Mouse (Mus musculus): ENCODE results near the gene Ipo7. TPM values are rescaled to one million over a fixed set of nuclear protein-coding genes. Genes with fewer than 3 reads are reported as not detected.
"Not testable (repeated sequence)": the region's sequence is repeated elsewhere in the genome, so short reads cannot be mapped to it uniquely, and the experiment has no call there.

Ipo7 gene
- polyA plus RNA-seq (2014; fragmentation: Nextera tagmentation; extraction: Ambion mirVana) = 18.5 and 20.8 TPM in 2 replicates

DNA sequence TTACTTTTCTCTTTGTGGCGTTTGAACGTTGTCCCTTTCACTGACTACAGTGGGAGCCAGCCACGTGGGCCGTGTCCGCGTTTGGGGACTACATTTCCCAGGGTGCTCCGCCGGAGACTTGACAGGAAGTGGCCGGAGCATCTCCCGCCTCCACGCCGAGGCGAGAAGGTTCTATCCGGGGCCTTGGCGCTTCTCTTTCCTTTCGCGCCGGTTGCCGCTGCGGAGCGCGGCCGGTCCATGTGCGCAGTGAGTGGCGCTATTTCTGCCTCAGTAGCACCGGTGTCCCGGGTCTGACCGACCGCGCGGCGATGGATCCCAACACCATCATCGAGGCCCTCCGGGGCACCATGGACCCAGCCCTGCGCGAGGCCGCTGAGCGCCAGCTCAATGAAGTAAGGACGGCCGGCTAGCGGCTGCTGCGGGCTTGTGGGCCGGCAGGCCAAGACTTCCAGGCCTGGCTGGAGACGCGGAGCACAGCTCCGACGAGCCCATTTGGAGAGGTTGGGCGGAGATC, at the start of gene Ipo7:
Gene Ipo7, plus strand, starts transcription at position 158 of the 514 bp plus-strand sequence.
- Histone ChIP-seq H3K9ac (ENCODE audit: low read length) (peak within 1 kb of the TSS; percentile 99), H3K4me3 (ENCODE audit: low read depth, low read length) (peak within 1 kb of the TSS; percentile 90), H3K4me1 (replicated peaks; ENCODE audit: control insufficient read depth, insufficient read depth, low read length) (peaks cover 8% of the 10 kb centered on the region), H3K27ac (ENCODE audit: low read depth) (peak within 1 kb of the TSS; percentile 92), H3K27me3 (replicated peaks; ENCODE audit: control insufficient read depth, insufficient read depth, low read length) (no peaks in the 10 kb centered on the region), H3K9me3 (ENCODE audit: control insufficient read depth, low read length) (no peaks in the 10 kb centered on the region), H3K4me2 (ENCODE audit: low read length) (peak within 1 kb of the TSS; percentile 93), H3K36me3 (ENCODE audit: control insufficient read depth, insufficient read depth, low read length) (no peaks in the 10 kb centered on the region)
- DNase-seq (ENCODE audit: low spot score) (peak; percentile 94), ATAC-seq (replicated peaks; ENCODE audit: low FRiP score, low TSS enrichment, low read depth) (peak; percentile 93)
- under 1% methylated on average over 47 of the region's 48 CpGs for WGBS

DNA sequence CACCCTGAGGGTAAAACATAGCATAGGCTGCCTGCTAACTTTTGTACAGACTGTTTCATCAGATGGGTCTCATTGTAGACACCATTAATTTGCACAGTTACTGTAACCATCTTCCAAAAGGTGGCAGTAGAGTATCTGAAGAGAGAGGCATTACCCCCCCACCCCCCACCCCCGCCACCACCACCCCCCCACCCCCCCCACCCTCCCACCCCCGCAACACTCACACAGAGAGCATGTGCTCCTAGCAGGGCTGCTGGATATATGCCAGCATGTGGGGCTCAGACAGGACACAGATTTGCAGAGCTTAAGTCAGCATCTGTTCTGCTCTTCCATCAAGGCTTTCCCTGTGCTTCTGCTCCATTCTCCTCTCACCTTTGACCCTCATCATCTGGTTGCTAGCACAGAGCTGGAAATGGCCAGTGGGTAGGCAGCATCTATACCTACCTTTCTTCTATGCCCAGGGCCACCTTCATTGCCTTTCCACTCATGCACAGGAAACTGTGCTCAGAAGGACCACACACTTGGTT, 49.1 kb upstream of the Ipo7 start:
- Histone ChIP-seq H3K36me3 (ENCODE audit: control insufficient read depth, insufficient read depth, low read length) (peaks cover 8% of the 10 kb centered on the region), H3K9me3 (ENCODE audit: control insufficient read depth, low read length) (no peaks in the 10 kb centered on the region), H3K4me1 (replicated peaks; ENCODE audit: control insufficient read depth, insufficient read depth, low read length) (peaks cover 13% of the 10 kb centered on the region), H3K27ac (ENCODE audit: low read depth) (peak overlapping the region; percentile 67; the same call in 1 of the 2 replicates), H3K4me2 (ENCODE audit: low read length) (no peak overlapping the region), H3K9ac (ENCODE audit: low read length) (no peak overlapping the region), H3K4me3 (ENCODE audit: low read depth, low read length) (no peak overlapping the region), H3K27me3 (replicated peaks; ENCODE audit: control insufficient read depth, insufficient read depth, low read length) (no peaks in the 10 kb centered on the region)
- peak; percentile 82 for ATAC-seq (replicated peaks; ENCODE audit: low FRiP score, low TSS enrichment, low read depth)
- DNase-seq (ENCODE audit: low spot score) = peak; percentile 61
- 6% methylated on average over 2 of the region's 2 CpGs for WGBS

DNA sequence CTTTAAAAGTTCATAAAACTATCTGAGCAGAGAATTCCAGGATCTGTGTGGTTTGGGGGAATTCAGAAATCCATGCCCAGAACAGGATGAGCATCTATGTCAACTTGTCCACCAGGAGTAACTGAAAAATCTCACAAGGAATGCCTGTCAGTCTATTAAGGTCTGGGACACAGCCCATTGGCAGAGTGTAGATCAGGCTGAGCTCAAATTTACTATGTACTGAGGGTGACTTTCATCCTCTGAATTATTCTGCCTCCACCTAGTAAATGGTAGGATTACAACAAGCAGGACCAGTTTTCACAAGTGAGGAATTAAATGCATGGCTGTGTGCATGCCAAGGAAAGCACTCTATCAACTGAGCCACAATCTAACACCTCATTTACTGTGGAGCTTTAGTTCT, 48.5 kb upstream of the Ipo7 start:
- H3K9ac ChIP-seq (ENCODE audit: low read length) = no peak overlapping the region
- no peaks in the 10 kb centered on the region for H3K27me3 ChIP-seq (replicated peaks; ENCODE audit: control insufficient read depth, insufficient read depth, low read length)
- peaks cover 8% of the 10 kb centered on the region for H3K36me3 ChIP-seq (ENCODE audit: control insufficient read depth, insufficient read depth, low read length)
- H3K27ac ChIP-seq (ENCODE audit: low read depth) = peak overlapping the region; percentile 67; the same call in 1 of the 2 replicates
- ATAC-seq (replicated peaks; ENCODE audit: low FRiP score, low TSS enrichment, low read depth) (no peak), DNase-seq (ENCODE audit: low spot score) (no peak)
- no peak overlapping the region for H3K4me3 ChIP-seq (ENCODE audit: low read depth, low read length)
- H3K4me2 ChIP-seq (ENCODE audit: low read length) = no peak overlapping the region
- H3K9me3 ChIP-seq (ENCODE audit: control insufficient read depth, low read length) = no peaks in the 10 kb centered on the region
- peaks cover 13% of the 10 kb centered on the region for H3K4me1 ChIP-seq (replicated peaks; ENCODE audit: control insufficient read depth, insufficient read depth, low read length)

DNA sequence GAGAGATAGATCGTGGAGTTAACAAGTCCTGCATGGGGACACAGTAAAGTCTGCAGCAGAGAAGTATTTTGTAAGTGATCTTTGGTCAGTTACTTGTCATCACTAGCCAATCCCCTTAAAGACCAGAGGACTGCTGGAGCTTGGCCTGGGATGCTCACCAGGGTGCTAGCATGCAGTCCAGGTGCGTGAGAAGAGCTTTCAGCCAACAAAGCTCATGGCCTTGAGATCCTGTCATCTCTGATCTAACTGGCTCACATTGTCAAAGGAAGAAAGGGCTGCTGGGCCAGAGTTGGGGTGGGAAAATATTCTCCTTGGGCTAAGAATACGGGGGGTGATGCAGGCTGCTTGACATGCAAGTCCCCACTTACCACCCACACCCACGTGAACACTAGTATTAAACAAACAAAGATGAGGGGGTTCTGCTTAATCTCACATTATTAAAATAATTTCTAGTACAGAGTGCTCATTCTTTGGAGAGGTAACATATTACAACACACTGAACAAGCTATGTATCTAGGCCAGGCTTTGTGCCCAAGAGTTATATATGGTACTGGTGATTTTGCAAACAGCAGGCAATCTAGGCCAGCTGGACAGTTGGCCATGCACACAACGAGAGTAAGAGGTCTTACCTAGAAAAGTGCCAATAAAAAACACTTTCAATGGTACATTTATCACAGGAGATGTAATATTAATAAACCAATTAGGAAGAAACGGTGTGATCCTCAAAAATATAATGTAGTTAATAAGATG, 41.9 kb upstream of the Ipo7 start:
- no peak overlapping the region for H3K27ac ChIP-seq (ENCODE audit: low read depth)
- ATAC-seq (replicated peaks; ENCODE audit: low FRiP score, low TSS enrichment, low read depth) (no peak), DNase-seq (ENCODE audit: low spot score) (no peak)
- peaks cover 61% of the 10 kb centered on the region for H3K36me3 ChIP-seq (ENCODE audit: control insufficient read depth, insufficient read depth, low read length)
- no peak overlapping the region for H3K4me2 ChIP-seq (ENCODE audit: low read length)
- no peaks in the 10 kb centered on the region for H3K9me3 ChIP-seq (ENCODE audit: control insufficient read depth, low read length)
- no peaks in the 10 kb centered on the region for H3K27me3 ChIP-seq (replicated peaks; ENCODE audit: control insufficient read depth, insufficient read depth, low read length)
- no peak overlapping the region for H3K4me3 ChIP-seq (ENCODE audit: low read depth, low read length)
- no peaks in the 10 kb centered on the region for H3K4me1 ChIP-seq (replicated peaks; ENCODE audit: control insufficient read depth, insufficient read depth, low read length)
- WGBS = 91% methylated on average over 6 of the region's 6 CpGs
- no peak overlapping the region for H3K9ac ChIP-seq (ENCODE audit: low read length)

DNA sequence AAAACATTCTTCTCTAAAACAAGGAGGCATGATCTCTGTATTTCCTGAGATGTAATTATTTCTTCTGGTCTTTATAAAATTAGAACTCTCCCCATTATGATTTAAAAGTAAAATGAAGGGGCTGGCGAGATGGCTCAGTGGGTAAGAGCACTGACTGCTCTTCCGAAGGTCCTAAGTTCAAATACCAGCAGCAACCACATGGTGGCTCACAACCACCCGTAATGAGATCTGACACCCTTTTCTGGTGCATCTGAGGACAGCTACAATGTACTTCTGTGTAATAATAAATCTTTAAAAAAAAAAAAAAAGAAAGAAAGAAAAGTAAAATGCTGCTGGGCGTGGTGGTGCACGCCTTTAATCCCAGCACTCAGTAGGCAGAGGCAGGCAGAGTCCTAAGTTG, 40.9 kb upstream of the Ipo7 start:
- not testable (repeated sequence) for H3K4me2 ChIP-seq (ENCODE audit: low read length); H3K27ac ChIP-seq (ENCODE audit: low read depth); H3K4me3 ChIP-seq (ENCODE audit: low read depth, low read length); DNase-seq (ENCODE audit: low spot score); H3K4me1 ChIP-seq (replicated peaks; ENCODE audit: control insufficient read depth, insufficient read depth, low read length); ATAC-seq (replicated peaks; ENCODE audit: low FRiP score, low TSS enrichment, low read depth); H3K27me3 ChIP-seq (replicated peaks; ENCODE audit: control insufficient read depth, insufficient read depth, low read length); H3K9me3 ChIP-seq (ENCODE audit: control insufficient read depth, low read length); H3K9ac ChIP-seq (ENCODE audit: low read length)
- 75% methylated on average over 5 of the region's 5 CpGs for WGBS
- H3K36me3 ChIP-seq (ENCODE audit: control insufficient read depth, insufficient read depth, low read length) = peaks cover 70% of the 10 kb centered on the region

DNA sequence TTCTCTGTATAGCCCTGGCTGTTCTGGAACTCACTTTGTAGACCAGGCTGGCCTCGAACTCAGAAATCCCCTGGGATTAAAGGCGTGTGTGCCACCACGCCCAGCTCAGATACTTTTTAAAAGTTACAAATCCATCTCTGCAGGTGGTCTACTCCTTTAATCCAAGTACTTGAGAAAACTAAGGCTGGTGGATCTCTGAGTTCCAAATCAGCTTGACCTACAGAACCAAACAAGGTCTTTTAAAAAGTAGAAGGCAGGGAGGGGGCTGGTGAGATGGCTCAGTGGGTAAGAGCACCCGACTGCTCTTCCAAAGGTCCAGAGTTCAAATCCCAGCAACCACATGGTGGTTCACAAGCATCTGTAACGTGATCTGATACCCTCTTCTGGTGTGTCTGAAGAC, 33.5 kb upstream of the Ipo7 start:
- 79% methylated on average over 5 of the region's 5 CpGs for WGBS
- H3K4me1 ChIP-seq (replicated peaks; ENCODE audit: control insufficient read depth, insufficient read depth, low read length); H3K27ac ChIP-seq (ENCODE audit: low read depth); DNase-seq (ENCODE audit: low spot score); H3K9ac ChIP-seq (ENCODE audit: low read length); H3K9me3 ChIP-seq (ENCODE audit: control insufficient read depth, low read length); H3K27me3 ChIP-seq (replicated peaks; ENCODE audit: control insufficient read depth, insufficient read depth, low read length); ATAC-seq (replicated peaks; ENCODE audit: low FRiP score, low TSS enrichment, low read depth); H3K4me3 ChIP-seq (ENCODE audit: low read depth, low read length): not testable (repeated sequence)
- Histone ChIP-seq H3K36me3 (ENCODE audit: control insufficient read depth, insufficient read depth, low read length) (peaks cover 30% of the 10 kb centered on the region), H3K4me2 (ENCODE audit: low read length) (peak overlapping the region; percentile 75; the same call in 1 of the 2 replicates)

DNA sequence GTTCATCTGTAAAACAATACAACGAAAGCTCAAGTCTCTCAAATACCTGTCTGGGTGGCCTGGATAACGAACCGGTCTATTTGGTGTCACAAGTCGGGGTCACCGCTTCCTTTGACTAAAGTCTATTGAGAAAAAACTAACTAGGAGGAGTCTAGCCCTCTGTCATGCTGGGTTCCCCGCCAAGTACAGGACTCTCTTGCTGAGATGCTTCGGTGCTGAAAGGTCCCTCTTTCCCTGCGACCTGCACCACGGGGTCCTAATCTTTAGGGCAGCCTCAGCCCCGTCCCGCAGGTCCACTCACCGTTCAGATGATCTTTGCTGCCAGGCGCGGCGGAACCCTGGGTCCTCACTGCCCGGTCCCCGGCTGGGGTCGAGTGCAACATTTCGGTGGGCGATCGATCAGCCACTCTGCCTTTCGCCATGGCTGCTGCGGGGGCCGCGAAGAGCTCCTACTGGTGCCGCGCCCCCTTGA, 32.4 kb upstream of the Ipo7 start:
- Histone ChIP-seq H3K4me1 (replicated peaks; ENCODE audit: control insufficient read depth, insufficient read depth, low read length) (no peaks in the 10 kb centered on the region; the same call in 1 of the 2 replicates), H3K36me3 (ENCODE audit: control insufficient read depth, insufficient read depth, low read length) (peaks cover 21% of the 10 kb centered on the region), H3K4me2 (ENCODE audit: low read length) (peak overlapping the region; percentile 75), H3K4me3 (ENCODE audit: low read depth, low read length) (peak overlapping the region; percentile 69), H3K9me3 (ENCODE audit: control insufficient read depth, low read length) (no peaks in the 10 kb centered on the region), H3K9ac (ENCODE audit: low read length) (peak overlapping the region; percentile 55), H3K27me3 (replicated peaks; ENCODE audit: control insufficient read depth, insufficient read depth, low read length) (no peaks in the 10 kb centered on the region), H3K27ac (ENCODE audit: low read depth) (peak overlapping the region; percentile 54; the same call in 1 of the 2 replicates)
- ATAC-seq (replicated peaks; ENCODE audit: low FRiP score, low TSS enrichment, low read depth) (peak; percentile 59), DNase-seq (ENCODE audit: low spot score) (peak; percentile 74)
- WGBS = under 1% methylated on average over 27 of the region's 27 CpGs

DNA sequence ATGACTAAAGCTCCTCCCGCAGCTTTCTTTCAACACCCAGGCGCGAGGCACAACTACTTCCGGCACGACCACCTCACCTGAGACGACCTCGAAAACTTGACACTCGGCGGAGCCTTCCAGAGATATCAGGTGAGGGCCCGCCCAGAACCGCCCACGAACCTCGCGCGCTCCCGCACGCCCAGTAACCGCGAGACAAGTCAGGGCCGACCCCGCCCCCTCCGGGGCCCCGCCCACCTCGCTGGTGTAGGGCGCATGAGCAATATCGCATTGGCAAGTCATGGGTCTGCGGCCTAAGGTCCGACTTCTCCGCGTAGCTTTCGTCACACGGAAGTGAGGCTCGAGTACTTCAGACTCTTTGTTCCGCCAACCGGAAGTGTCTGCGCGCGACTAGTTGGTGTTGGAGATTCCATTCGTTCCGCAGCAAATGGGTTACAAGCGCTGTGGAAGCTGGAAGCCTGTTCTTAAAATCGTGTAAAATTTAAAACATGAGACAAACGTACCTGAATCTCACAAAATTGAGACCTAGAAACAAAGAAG, 31.9 kb upstream of the Ipo7 start:
- H3K4me3 ChIP-seq (ENCODE audit: low read depth, low read length) = peak overlapping the region; percentile 69
- no peaks in the 10 kb centered on the region; the same call in 1 of the 2 replicates for H3K4me1 ChIP-seq (replicated peaks; ENCODE audit: control insufficient read depth, insufficient read depth, low read length)
- peak; percentile 99 for ATAC-seq (replicated peaks; ENCODE audit: low FRiP score, low TSS enrichment, low read depth)
- H3K4me2 ChIP-seq (ENCODE audit: low read length) = peak overlapping the region; percentile 83
- H3K36me3 ChIP-seq (ENCODE audit: control insufficient read depth, insufficient read depth, low read length) = peaks cover 18% of the 10 kb centered on the region
- H3K27me3 ChIP-seq (replicated peaks; ENCODE audit: control insufficient read depth, insufficient read depth, low read length) = no peaks in the 10 kb centered on the region
- under 1% methylated on average over 43 of the region's 43 CpGs for whole genome bisulfite sequencing
- H3K9me3 ChIP-seq (ENCODE audit: control insufficient read depth, low read length) = no peaks in the 10 kb centered on the region
- DNase-seq (ENCODE audit: low spot score) = peak; percentile 99
- peak overlapping the region; percentile 68 for H3K9ac ChIP-seq (ENCODE audit: low read length)
- peak overlapping the region; percentile 87 for H3K27ac ChIP-seq (ENCODE audit: low read depth)

Data from intestine, embryonic 14.5 days (tissue).